Mouse (Mus musculus) bone marrow macrophage, adult 2 months (primary cell): ENCODE data around the gene Cdkn1c.

Source experiments
- CTCF ChIP-seq: IDR thresholded peaks from 2 replicates; pipeline ENCODE4 v1.5.1; 2012; ENCODE audit warnings: low read depth, mild to moderate bottlenecking, low read length, moderate library complexity
- POLR2A ChIP-seq: IDR thresholded peaks from 2 replicates; pipeline ENCODE4 v1.6.1; 2012; ENCODE audit warnings: mild to moderate bottlenecking, low read depth, low read length, borderline replicate concordance

DNA sequence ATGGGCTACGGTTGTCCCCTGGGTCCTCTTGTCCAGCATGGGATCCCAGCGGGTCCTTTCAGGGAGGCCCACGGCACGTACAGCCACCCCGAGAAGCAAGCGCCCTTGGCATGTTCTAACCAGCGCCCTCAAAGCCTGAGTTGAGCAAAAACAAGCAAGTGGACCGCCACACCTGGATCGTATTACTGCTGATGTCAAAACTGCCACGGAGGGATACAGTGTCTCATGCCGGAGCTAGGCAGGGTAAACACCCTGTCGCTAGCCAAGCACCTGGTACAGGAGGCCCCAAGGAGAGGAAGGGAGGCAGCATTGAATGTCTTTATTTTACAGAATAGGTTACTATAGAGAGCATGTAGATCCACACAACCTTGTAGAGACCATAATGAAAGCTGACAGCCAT, 44.4 kb downstream of the Cdkn1c start:
- no peak for TF ChIP-seq CTCF
- no peak for TF ChIP-seq POLR2A
